Mouse (Mus musculus) kidney, embryonic 14.5 days (tissue): ENCODE data around the gene B4galnt4. TPM values are rescaled to one million over a fixed set of nuclear protein-coding genes. Genes with fewer than 3 reads are reported as not detected.

Source experiments
- ATAC-seq: fragments of 200-750 bp; cut with Nextera tagmentation; 2 replicates; pipeline ENCODE4 v1.8.0; 2017; ENCODE audit warnings: moderate number of reproducible peaks, mild to moderate bottlenecking, moderate TSS enrichment, moderate library complexity; ENCODE audit not compliant: low FRiP score, low TSS enrichment
- H3K27ac ChIP-seq: fragments of 300-500 bp; sonication (generic); 2 replicates; pipeline ENCODE4 v1.5.1; 2014; ENCODE audit warnings: low read depth, mild to moderate bottlenecking, low read length, moderate library complexity, mixed read lengths
- H3K27me3 ChIP-seq: fragments of 300-500 bp; sonication (generic); 2 replicates; pipeline ENCODE4 v1.6.1; 2014; ENCODE audit warnings: mild to moderate bottlenecking, low read length; ENCODE audit not compliant: control insufficient read depth, insufficient read depth
- H3K36me3 ChIP-seq: fragments of 300-500 bp; sonication (generic); 2 replicates; pipeline ENCODE4 v1.6.1; 2014; ENCODE audit warnings: low read length, mixed read lengths; ENCODE audit not compliant: control insufficient read depth, insufficient read depth
- H3K4me1 ChIP-seq: fragments of 300-500 bp; sonication (generic); 2 replicates; pipeline ENCODE4 v1.6.1; 2014; ENCODE audit warnings: low read length, mixed read lengths; ENCODE audit not compliant: control insufficient read depth, insufficient read depth
- H3K4me2 ChIP-seq: fragments of 300-500 bp; sonication (generic); replicated peaks from 2 replicates; pipeline ENCODE4 v1.6.1; 2014; ENCODE audit warnings: low read depth, mild to moderate bottlenecking, low read length
- H3K4me3 ChIP-seq: fragments of 300-500 bp; sonication (generic); 2 replicates; pipeline ENCODE4 v1.5.1; 2014; ENCODE audit warnings: mild to moderate bottlenecking, low read length
- H3K9ac ChIP-seq: fragments of 300-500 bp; sonication (generic); 2 replicates; pipeline ENCODE4 v1.6.1; 2014; ENCODE audit warnings: low read depth, mild to moderate bottlenecking, low read length, moderate library complexity
- H3K9me3 ChIP-seq: fragments of 300-500 bp; sonication (generic); 2 replicates; pipeline ENCODE4 v1.6.1; 2016; ENCODE audit warnings: low read length; ENCODE audit not compliant: control insufficient read depth
- WGBS: fragments of 180-500 bp; shearing (Covaris S2); extraction: QIAGEN DNeasy Blood & Tissue Kit; methylation state at CpG from one replicate; pipeline ENCODE4 v1.1.7; 2014; 5-methylcytosine and 5-hydroxymethylcytosine counted together
- polyA plus RNA-seq: library from polyadenylated mRNA; unstranded; fragments of >200 nt; fragmentation: Nextera tagmentation; extraction: Ambion mirVana; gene quantifications from 2 replicates; pipeline ENCODE4 v1.2.1, GENCODE M21; 2014

Gene B4galnt4
- polyA plus RNA-seq, 1 experiment from 2014 or later, result 13.7 TPM

- H3K4me1 ChIP-seq, result no peaks in the 10 kb centered on the region
- no peak; the same call in 1 of the 2 replicates for ATAC-seq
- no peak overlapping the region for H3K4me3 ChIP-seq
- WGBS, result 76% methylated on average over 4 of the region's 4 CpGs
- no peaks in the 10 kb centered on the region for H3K9me3 ChIP-seq
- H3K27ac ChIP-seq, result no peak overlapping the region
- H3K4me2 ChIP-seq, result no peak overlapping the region
- no peaks in the 10 kb centered on the region for H3K27me3 ChIP-seq
- no peaks in the 10 kb centered on the region for H3K36me3 ChIP-seq
- no peak overlapping the region for H3K9ac ChIP-seq
Measured at GRCm38 (mm10) chr7:141078876-141079275, 18.0 kb downstream of the B4galnt4 start.

- Histone ChIP-seq H3K9ac (peak overlapping the region; percentile 44), H3K36me3 (no peaks in the 10 kb centered on the region)
Measured at GRCm38 (mm10) chr7:141079481-141080449, 18.9 kb downstream of the B4galnt4 start.

GRCm38 (mm10) chr7:141087894-141088293, 27.0 kb downstream of the B4galnt4 start:
- 32% methylated on average over 8 of the region's 8 CpGs for WGBS
- H3K27me3 ChIP-seq, result peaks cover 28% of the 10 kb centered on the region
- no peaks in the 10 kb centered on the region for H3K36me3 ChIP-seq
- H3K9me3 ChIP-seq, result no peaks in the 10 kb centered on the region
- peaks cover 4% of the 10 kb centered on the region for H3K4me1 ChIP-seq
- no peak overlapping the region for H3K4me2 ChIP-seq
- H3K27ac ChIP-seq, result no peak overlapping the region
- ATAC-seq, result no peak
- no peak overlapping the region for H3K9ac ChIP-seq
- H3K4me3 ChIP-seq, result no peak overlapping the region

More at GRCm38 (mm10) chr7:141079481-141080449, 18.9 kb downstream of the B4galnt4 start:
- WGBS, result 21% methylated on average over 33 of the region's 34 CpGs
- H3K4me2 ChIP-seq, result peak overlapping the region; percentile 31
- 0 out of 2 replicates have a peak overlapping the region, but pooled peaks have one; percentile 7 for H3K27ac ChIP-seq
- H3K27me3 ChIP-seq, result no peaks in the 10 kb centered on the region
- peak overlapping the region; percentile 28 for H3K4me3 ChIP-seq
- H3K9me3 ChIP-seq, result no peaks in the 10 kb centered on the region
- no peaks in the 10 kb centered on the region for H3K4me1 ChIP-seq
- ATAC-seq, result no peak

- WGBS, result 15% methylated on average over 18 of the region's 18 CpGs
- Histone ChIP-seq H3K4me3 (no peak overlapping the region), H3K27ac (no peak overlapping the region), H3K4me1 (peaks cover 6% of the 10 kb centered on the region), H3K27me3 (peaks cover 28% of the 10 kb centered on the region), H3K4me2 (peak overlapping the region; percentile 23), H3K9me3 (no peaks in the 10 kb centered on the region), H3K9ac (no peak overlapping the region), H3K36me3 (no peaks in the 10 kb centered on the region)
- no peak for ATAC-seq
Measured at GRCm38 (mm10) chr7:141088473-141088872, 27.6 kb downstream of the B4galnt4 start.

GRCm38 (mm10) chr7:141090228-141090627, 29.3 kb downstream of the B4galnt4 start:
- H3K4me3 ChIP-seq, result no peak overlapping the region
- H3K27ac ChIP-seq, result no peak overlapping the region
- no peak overlapping the region for H3K9ac ChIP-seq
- H3K9me3 ChIP-seq, result no peaks in the 10 kb centered on the region
- H3K27me3 ChIP-seq, result peaks cover 28% of the 10 kb centered on the region
- ATAC-seq, result no peak
- H3K4me2 ChIP-seq, result no peak overlapping the region
- no peaks in the 10 kb centered on the region for H3K36me3 ChIP-seq
- 74% methylated on average over 8 of the region's 8 CpGs for WGBS
- H3K4me1 ChIP-seq, result peaks cover 9% of the 10 kb centered on the region

- H3K4me3 ChIP-seq, result peak overlapping the region; percentile 23
Measured at GRCm38 (mm10) chr7:141092051-141092735, 31.3 kb downstream of the B4galnt4 start.

GRCm38 (mm10) chr7:141093950-141094349, 33.0 kb downstream of the B4galnt4 start:
- H3K4me1 ChIP-seq, result peaks cover 9% of the 10 kb centered on the region
- no peak overlapping the region for H3K4me3 ChIP-seq
- H3K4me2 ChIP-seq, result 0 out of 2 replicates have a peak overlapping the region, but pooled peaks have one; percentile 17
- H3K27me3 ChIP-seq, result peaks cover 9% of the 10 kb centered on the region; the same call in 1 of the 2 replicates
- no peaks in the 10 kb centered on the region for H3K36me3 ChIP-seq
- ATAC-seq, result 0 out of 2 replicates have a peak, but pooled peaks have one; percentile 28
- no peak overlapping the region for H3K9ac ChIP-seq
- 72% methylated on average over 6 of the region's 6 CpGs for WGBS
- H3K9me3 ChIP-seq, result no peaks in the 10 kb centered on the region
- H3K27ac ChIP-seq, result peak overlapping the region; percentile 42; the same call in 1 of the 2 replicates

More at GRCm38 (mm10) chr7:141092051-141092735, 31.3 kb downstream of the B4galnt4 start:
- Histone ChIP-seq H3K9ac (peak overlapping the region; percentile 35; the same call in 1 of the 2 replicates), H3K27ac (no peak overlapping the region), H3K4me1 (peaks cover 9% of the 10 kb centered on the region), H3K27me3 (peaks cover 26% of the 10 kb centered on the region), H3K9me3 (no peaks in the 10 kb centered on the region), H3K4me2 (peak overlapping the region; percentile 37), H3K36me3 (no peaks in the 10 kb centered on the region)
- 4% methylated on average over 37 of the region's 37 CpGs for WGBS
- ATAC-seq, result peak; percentile 75

GRCm38 (mm10) chr7:141094487-141095205, 33.7 kb downstream of the B4galnt4 start:
- Histone ChIP-seq H3K9me3 (no peaks in the 10 kb centered on the region), H3K36me3 (no peaks in the 10 kb centered on the region), H3K4me3 (no peak overlapping the region), H3K4me2 (peak overlapping the region; percentile 17; the same call in 1 of the 2 replicates), H3K9ac (no peak overlapping the region), H3K27me3 (peaks cover 3% of the 10 kb centered on the region), H3K27ac (peak overlapping the region; percentile 42), H3K4me1 (peaks cover 12% of the 10 kb centered on the region)
- WGBS, result 51% methylated on average over 15 of the region's 15 CpGs
- ATAC-seq, result peak; percentile 21; the same call in 1 of the 2 replicates
